Mouse (Mus musculus) brown adipose tissue, adult 24 weeks (tissue): ENCODE measurements around the gene Usp19. TPM values are rescaled to one million over a fixed set of nuclear protein-coding genes. Genes with fewer than 3 reads are reported as not detected.
A peak's percentile ranks its signal among the peaks of the same experiment; 100 is the strongest.

Experiments used
- H3K27ac ChIP-seq: fragments of 200-500 bp; replicated peaks from 2 replicates; pipeline ENCODE4 v1.5.1; 2012; ENCODE audit warnings: low read depth, mild to moderate bottlenecking, low read length
- H3K4me1 ChIP-seq: fragments of 200-500 bp; 2 replicates; pipeline ENCODE4 v1.6.1; 2012; ENCODE audit warnings: low read length, mixed read lengths; ENCODE audit not compliant: control insufficient read depth, insufficient read depth, insufficient read length
- H3K4me3 ChIP-seq: fragments of 200-500 bp; 2 replicates; pipeline ENCODE4 v1.5.1; 2012; ENCODE audit warnings: low read depth, mild to moderate bottlenecking, low read length, moderate library complexity; ENCODE audit not compliant: insufficient read depth
- polyA plus RNA-seq: library from polyadenylated mRNA; stranded (reverse); fragments of >200 nt; gene quantifications from 2 replicates; pipeline ENCODE4 v1.2.4, GENCODE M21; 2012; ENCODE audit not compliant: missing spikeins, insufficient read depth, insufficient read length

Gene Usp19
- polyA plus RNA-seq, 1 experiment, result 35.9 TPM

DNA sequence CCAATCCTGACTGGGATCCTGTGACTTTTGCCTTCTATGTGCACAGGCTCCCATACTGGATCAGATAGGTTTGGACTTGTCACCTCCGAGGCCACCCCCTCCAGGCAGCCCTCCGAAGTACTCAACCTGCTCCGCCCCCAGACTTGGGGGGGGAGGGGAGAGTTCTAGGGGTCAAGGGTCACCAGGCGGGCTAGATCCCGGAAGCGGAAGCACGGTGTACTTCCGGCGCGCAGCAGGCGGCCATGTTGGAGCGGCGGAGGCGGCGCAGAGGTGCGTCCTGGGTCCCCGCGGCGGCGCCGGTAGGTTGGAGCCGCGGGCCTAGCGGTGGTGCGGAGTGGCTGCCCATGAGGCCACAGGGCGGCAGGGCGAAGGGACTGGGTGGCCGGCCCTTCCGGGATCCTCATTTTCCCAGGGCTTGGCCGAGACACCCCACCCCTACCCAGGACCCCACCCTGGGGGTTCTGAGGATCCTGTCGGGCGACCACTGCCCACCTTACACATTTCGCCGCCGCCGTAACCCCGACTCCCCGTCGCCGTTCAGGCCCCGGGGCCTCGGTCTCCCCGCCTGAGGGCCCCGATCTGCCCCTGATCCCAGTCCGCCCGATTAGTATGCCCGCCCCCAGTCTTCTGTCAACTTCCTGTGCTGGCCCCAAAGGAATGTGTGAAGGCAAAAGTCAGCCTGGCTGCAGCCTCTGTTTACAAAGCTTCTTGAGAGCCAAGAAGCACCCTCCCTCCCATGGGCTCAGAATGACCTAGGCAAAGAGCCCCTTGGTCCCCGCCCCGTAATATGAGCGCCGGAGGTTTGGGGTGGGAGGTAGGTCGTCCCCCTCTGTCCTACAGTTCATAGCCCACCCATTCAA, 29.9 kb upstream of the Usp19 start, which contains the start of gene Ccdc71:
Gene Ccdc71 (plus strand): TSS at position 209 of the 860 bp plus-strand sequence.
- H3K4me3 ChIP-seq, result peak within 1 kb of the TSS; percentile 84
- H3K27ac ChIP-seq, result peak within 1 kb of the TSS; percentile 84
- H3K4me1 ChIP-seq, result peaks cover 11% of the 10 kb centered on the region

DNA sequence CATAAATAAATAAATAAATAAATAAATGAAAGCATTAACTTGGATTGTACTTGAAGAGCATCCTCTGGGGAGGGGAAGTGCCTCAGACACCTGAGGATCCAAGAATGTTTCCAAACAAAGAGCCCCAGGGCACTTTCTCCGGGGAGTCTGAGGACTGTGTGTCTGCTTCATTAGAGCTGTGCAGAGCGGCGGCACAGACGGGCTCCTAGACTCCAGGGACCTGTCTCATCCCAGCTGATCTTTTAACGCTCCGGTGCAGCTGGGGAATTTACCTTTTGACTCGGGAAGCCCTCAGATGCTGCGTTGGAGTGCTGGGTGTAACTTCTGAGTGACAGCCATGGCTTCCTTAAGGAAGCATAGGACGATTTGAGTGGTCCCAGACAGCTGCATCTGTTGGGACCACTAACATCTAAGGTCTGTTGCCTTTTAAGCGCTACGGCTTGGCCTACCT, 29.2 kb upstream of the Usp19 start, which contains the start of gene Klhdc8b:
Gene Klhdc8b (minus strand): TSS at position 401 of the 451 bp plus-strand sequence.
- H3K4me1 ChIP-seq, result peaks cover 11% of the 10 kb centered on the region
- peak within 1 kb of the TSS; percentile 84 for H3K27ac ChIP-seq
- H3K4me3 ChIP-seq, result peak within 1 kb of the TSS; percentile 84

DNA sequence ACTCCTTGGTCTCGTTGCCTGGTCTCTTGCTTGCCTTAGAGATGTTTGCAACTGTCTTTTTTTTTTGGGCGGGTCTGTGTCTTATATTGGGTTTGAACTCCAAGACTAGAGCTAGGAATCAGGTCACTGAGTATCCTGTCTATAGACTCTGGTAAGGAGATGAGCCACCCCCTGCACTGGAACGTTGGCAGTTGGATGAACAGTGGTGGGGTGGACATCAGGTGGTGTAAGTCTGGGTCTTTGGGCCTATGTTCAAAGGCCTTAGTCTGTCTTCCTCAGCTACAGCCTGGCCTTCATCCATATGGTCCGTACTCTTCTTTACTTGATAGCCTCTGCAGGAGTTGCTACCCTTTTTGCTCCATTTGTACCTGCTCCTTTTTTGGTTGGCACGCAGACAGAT, 28.7 kb upstream of the Usp19 start:
- H3K27ac ChIP-seq, result 0 out of 2 replicates have a peak overlapping the region, but pooled peaks have one; percentile 12
- H3K4me1 ChIP-seq, result peaks cover 11% of the 10 kb centered on the region
- peak overlapping the region; percentile 84 for H3K4me3 ChIP-seq

DNA sequence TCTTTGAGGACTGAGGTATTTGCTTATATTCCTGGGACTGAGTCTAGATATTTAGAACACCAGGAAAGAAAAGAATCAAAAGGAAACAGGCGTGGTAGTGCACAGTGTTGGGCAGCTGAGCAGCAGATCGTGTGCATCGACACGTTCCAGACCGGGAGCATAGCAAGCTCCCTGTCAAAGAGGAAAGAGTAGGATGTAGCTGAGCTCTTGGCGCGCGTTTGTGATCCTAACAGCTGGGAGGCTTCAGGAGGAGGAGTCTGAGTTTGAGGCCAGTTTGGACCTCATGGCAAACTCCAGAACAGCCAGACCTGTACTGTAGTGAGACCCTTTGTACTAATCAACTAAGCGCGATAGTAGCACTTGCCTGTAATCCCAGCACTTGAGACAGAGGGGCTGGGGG, 28.2 kb upstream of the Usp19 start:
- Histone ChIP-seq H3K27ac (no peak overlapping the region), H3K4me3 (no peak overlapping the region), H3K4me1 (peaks cover 11% of the 10 kb centered on the region)

DNA sequence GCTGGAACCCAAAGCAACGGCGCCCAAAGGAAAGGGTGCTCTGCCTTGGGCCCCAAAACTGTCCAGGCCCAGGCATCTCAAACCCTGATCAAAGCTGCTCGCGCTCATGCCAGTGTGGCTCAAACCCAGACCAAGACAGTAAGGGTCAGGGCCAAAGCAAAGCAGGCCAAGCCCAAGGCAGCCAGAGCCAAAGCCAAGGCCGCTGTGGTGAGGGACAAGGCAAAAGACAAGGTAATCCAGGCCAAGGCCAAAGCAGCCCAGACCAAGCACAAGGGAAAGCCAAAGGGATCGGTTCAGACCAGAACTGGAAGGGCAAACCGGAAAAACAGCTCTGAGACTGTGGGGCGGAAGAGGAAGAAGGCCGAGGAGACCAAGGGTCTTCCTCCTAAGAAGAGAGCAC, 26.7 kb upstream of the Usp19 start:
- Histone ChIP-seq H3K4me1 (peaks cover 11% of the 10 kb centered on the region), H3K27ac (no peak overlapping the region), H3K4me3 (no peak overlapping the region)

DNA sequence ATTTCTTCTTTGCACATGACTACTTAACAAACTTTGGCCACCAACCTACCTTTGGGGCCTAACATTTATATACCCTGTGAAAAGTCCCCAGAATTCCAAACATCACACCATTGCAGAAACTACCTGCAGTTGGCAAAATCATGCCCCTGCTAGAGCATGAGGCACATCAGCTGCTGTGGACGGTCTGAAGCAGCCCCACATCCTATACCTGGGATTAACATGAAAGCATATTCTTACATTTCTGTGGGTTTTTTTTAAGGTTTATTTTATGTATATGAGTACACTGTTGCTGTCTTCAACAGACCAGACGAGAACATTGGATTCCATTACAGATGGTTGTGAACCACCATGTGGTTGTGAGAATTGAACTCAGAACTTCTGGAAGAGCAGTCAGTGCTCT, 24.2 kb upstream of the Usp19 start:
- no peak overlapping the region for H3K4me3 ChIP-seq
- no peak overlapping the region for H3K27ac ChIP-seq
- peaks cover 8% of the 10 kb centered on the region for H3K4me1 ChIP-seq

DNA sequence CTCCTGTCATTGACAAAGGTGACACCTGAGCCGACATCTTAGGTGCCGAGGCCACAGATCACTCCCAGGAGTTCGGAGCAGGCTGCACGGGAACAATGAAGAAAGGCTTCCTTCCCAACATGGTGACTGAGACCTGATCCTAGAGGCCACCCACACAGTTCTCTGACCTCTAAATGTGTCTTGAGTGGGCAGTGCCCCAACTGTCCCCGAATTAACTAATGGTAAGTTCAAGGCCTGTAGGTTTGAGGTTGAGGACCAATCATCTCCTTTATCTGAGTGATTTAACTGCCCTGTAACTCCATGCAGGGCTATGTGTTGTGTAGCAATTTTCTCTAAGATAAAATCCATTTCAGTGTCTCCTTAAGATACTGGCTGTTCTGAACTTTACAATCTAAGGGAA, 21.0 kb upstream of the Usp19 start:
- Histone ChIP-seq H3K27ac (no peak overlapping the region), H3K4me1 (no peaks in the 10 kb centered on the region), H3K4me3 (no peak overlapping the region)

DNA sequence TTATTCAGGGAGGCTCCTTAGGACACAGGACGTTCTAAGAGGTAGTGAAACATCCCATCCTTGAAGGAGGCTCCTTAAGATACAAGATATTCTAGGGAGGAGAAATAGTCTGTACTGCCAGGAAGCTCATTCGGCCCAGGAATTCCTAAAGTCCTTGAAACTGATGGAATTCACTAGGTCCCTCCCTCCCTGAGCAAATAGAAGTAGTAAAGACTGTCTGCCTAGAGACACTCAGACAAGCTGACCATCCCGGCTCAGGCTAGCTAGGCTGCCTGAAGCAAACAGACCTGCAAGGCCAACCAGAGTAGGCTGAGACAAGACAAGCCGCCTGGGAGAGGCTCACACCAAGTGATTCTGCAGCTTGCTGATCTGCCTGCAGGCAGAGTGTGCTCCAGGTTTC, 20.6 kb upstream of the Usp19 start:
- no peak overlapping the region for H3K27ac ChIP-seq
- H3K4me3 ChIP-seq, result no peak overlapping the region
- no peaks in the 10 kb centered on the region for H3K4me1 ChIP-seq

DNA sequence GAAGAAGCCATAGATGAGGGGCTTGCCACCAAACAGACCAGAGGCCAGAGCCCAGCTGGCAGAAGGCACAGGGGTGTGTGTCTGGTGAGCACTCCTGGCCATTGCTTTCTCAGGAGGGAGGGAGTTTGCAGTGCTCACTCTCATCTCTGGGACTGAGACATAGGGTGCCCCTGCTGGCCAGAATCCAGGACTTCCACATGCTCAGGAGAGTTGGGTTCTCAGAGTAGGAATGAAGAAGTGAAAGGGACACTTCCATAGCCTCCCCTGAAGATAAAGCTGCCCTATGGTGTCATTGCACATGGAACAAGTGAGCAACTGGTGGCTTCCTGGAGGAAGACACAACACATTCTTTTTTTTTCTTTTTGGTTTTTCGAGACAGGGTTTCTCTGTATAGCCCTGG, 15.9 kb upstream of the Usp19 start:
- no peak overlapping the region for H3K4me3 ChIP-seq
- peaks cover 5% of the 10 kb centered on the region for H3K4me1 ChIP-seq
- no peak overlapping the region for H3K27ac ChIP-seq

DNA sequence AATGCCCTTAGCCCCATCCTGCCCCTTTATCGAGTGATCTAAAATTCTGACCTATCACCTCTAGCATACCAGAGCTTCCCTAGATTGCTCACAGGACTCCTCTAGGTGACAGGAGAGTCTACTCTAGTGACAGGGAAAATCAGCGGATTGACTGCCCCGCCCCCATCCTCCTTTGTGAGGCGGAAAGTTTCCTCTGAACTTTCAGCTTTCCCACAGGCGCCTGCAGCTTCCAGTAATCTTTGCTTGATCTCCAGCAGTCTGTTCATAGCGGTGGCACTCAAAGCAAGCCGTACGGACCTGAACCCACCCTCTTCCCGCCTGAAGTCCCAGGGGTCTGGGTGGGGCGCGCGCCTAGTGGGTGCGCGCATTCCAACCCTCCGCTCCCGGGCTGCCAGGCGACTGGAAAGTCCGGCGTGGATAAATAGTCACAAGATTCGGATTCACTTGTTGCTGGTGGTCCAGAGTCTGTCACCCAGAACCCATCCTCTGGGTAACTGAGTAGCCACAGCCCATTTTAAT, 11.7 kb upstream of the Usp19 start:
- peak overlapping the region; percentile 98 for H3K4me3 ChIP-seq
- H3K4me1 ChIP-seq, result peaks cover 14% of the 10 kb centered on the region
- peak overlapping the region; percentile 90 for H3K27ac ChIP-seq

DNA sequence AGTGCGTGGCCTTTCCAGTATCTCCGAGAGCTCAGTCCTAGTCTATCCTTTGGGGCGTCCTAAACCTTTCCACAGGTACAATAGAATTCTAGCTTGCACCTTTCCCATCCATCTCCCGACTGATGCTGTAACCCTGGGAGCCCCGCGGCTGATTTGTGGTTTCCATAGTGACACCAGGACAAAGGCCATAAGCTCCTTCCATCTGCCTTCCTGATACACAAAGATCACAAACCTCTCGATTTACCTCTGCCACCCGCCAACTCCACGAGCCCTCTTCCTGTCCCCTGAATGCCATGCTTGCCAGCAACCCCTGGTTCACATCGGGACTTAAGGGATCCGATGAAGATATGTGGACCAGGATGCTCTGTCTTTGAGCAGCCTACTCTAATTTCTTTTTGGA, 11.2 kb upstream of the Usp19 start:
- H3K27ac ChIP-seq, result peak overlapping the region; percentile 83
- peaks cover 14% of the 10 kb centered on the region for H3K4me1 ChIP-seq
- peak overlapping the region; percentile 98 for H3K4me3 ChIP-seq

DNA sequence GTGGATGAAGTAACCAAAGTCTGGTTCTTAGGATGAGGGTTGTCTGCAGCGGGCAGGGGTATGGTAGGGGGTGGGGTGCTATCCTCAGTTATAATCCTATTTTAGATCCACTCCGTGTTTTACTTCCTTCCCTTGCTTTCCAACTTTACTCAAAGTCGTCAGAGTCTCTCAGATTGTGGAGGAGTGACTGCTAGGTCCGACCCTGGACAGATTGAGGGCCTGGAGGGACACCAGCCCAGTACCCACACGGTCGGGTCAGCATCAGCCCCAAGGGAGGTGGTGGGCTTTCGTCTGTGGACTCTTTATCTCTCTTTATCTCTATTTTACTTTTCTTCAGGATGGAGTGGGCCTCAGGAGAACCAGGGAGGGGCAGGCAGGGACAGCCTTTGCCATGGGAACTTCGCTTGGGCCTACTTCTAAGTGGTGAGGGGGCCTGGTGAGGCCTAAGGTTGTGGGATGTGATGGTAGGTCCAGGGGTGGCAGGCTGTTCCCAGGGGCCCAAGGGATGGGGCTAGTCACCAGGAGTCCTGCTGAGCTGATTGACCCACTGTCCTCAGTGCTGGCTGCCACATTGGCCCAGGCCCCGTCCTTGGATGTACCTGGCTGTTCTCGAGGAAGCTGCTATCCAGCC, 10.6 kb upstream of the Usp19 start, which contains the start of gene Lamb2:
Gene Lamb2 (plus strand): TSS at position 16 of the 631 bp plus-strand sequence.
- Histone ChIP-seq H3K27ac (peak within 1 kb of the TSS; percentile 94), H3K4me1 (peaks cover 14% of the 10 kb centered on the region), H3K4me3 (peak within 1 kb of the TSS; percentile 98)

DNA sequence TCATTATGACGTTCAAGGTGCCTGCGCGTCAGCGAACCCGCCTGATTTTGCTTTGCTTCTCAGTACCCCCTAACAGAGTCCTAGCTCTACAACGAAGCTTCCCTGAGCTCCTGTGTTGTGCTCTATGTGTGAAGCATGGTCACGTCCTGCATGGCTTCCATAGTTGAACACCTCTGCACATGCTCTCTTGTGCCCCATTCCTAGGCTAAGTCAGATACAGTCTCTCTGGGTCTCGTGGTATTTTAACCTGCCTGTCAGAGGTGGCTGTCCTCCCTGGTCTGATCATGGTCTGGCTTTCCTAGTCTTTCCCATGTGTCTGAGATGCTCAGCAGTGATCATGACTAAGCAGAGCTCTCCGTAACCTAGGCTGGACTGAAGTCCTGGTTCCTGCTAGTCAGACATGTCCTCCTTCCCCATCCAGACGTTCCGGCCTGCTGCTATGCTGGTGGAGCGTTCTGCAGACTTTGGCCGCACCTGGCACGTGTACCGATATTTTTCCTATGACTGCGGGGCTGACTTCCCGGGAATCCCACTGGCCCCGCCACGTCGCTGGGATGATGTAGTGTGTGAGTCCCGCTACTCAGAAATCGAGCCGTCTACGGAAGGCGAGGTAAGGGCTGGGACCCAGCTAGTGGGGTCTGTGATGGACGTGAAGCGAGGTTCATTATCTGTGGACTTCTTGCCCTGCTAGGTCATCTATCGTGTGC, 9.4 kb upstream of the Usp19 start:
- Histone ChIP-seq H3K27ac (no peak overlapping the region), H3K4me3 (peak overlapping the region; percentile 98), H3K4me1 (peaks cover 14% of the 10 kb centered on the region)

DNA sequence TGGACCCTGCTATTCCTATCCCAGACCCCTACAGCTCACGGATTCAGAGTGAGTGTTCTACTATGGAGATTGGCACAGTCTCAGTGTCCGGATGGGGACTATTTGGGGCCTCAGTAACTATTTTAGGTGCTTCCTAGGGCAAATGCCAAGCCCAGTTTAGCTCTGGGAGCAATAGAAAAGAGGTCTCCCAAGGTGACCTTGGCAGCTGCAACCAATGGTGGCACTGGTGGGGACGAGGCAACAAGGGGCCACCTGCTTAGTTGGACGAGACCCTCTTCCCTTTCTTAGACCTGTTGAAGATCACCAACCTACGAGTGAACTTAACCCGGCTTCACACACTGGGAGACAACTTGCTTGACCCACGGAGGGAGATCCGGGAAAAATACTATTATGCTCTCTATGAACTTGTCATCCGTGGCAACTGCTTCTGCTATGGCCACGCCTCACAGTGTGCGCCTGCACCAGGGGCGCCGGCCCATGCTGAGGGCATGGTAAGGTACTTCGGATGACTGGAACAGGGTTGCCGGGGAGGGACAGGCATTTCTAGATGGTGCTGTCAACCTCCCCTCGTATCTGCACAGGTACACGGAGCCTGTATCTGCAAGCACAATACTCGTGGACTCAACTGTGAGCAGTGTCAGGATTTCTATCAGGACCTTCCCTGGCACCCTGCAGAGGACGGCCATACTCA, 8.7 kb upstream of the Usp19 start:
- H3K27ac ChIP-seq, result no peak overlapping the region
- H3K4me1 ChIP-seq, result peaks cover 14% of the 10 kb centered on the region
- peak overlapping the region; percentile 4; the same call in 1 of the 2 replicates for H3K4me3 ChIP-seq
